ENCODE assay signal across 10 mouse cellular contexts in the genomic region with DNA sequence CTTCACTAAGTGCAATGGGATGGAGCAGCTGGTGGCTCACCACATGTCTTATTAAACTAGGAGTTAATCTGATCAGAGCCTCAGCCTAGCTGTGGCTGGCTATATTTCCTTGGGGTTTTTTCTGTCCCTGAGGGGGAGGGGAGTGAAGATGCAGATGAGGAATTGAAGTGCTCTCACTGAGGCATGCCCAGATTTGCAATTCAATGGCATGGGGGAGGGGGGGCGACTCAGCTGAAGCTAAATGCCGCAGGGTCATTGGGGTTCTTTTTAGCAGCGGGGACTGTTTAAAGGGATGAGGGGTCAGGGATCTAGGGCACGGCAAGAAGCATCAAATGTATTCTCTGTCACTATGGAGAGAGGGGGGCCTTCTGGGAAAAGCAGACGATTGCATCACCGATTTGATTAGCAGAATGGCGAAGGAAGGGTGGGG.
DNase-seq lines count a peak whose midpoint lies in the region; ATAC-seq and TF ChIP-seq lines count a peak whose summit lies in the region.
"Had no signal": no experiment of that assay in that cellular context is flagged by ENCODE, and none has a peak within 500 bp of the region (broad histone marks: within the 10 kb centered on the region; RNA-seq: fewer than 3 reads in every experiment).

No protein-coding gene starts in this region.

- no peak for DNase-seq in heart, adult 11 months
- DNase-seq in brain, embryonic 14.5 days (ENCODE audit: low read depth), result peak; percentile 95
- peak; percentile 63 for DNase-seq in forebrain, postnatal 0 days
- DNase-seq in lung, postnatal 10 days, result no peak
- no peak for DNase-seq in spleen, postnatal 36 days (ENCODE audit: low spot score in 2 of 2)
- no peak for DNase-seq in thymus, postnatal 10 days (ENCODE audit: low spot score in 2 of 2)

- no peak overlapping the region for H3K9ac ChIP-seq in heart, embryonic 13.5 days
- H3K9ac ChIP-seq in forebrain, postnatal 0 days, result no peak overlapping the region
- peak overlapping the region; percentile 6; the same call in 1 of the 2 replicates for H3K9ac ChIP-seq in midbrain, embryonic 16.5 days (ENCODE audit: low read depth, low read length)
- H3K9ac ChIP-seq: limb, embryonic 15.5 days had no signal

- 14% methylated on average over 7 of the region's 7 CpGs for WGBS in heart, embryonic 13.5 days
- 2% methylated on average over 7 of the region's 7 CpGs for WGBS in forebrain, postnatal 0 days
- WGBS in midbrain, embryonic 16.5 days, result 6% methylated on average over 7 of the region's 7 CpGs

- no peak for TF ChIP-seq CTCF in brain, embryonic 14.5 days (IDR thresholded peaks at IDR 0.05; ENCODE audit: borderline replicate concordance, extremely low read depth, insufficient read depth, insufficient read length)
- no peak for TF ChIP-seq CTCF in forebrain, postnatal 0 days (IDR thresholded peaks at IDR 0.05; ENCODE audit: low read depth)

- H3K4me2 ChIP-seq in heart, embryonic 13.5 days, result peak overlapping the region; percentile 24
- peak overlapping the region; percentile 25; the same call in 1 of the 2 replicates for H3K4me2 ChIP-seq in forebrain, postnatal 0 days (ENCODE audit: low read depth)
- peak overlapping the region; percentile 44 for H3K4me2 ChIP-seq in midbrain, embryonic 16.5 days (ENCODE audit: low read length)
- H3K4me2 ChIP-seq: limb, embryonic 15.5 days had no signal

- ATAC-seq in heart, embryonic 13.5 days (ENCODE audit: extremely low read depth, insufficient number of reproducible peaks, low FRiP score, low TSS enrichment), result no peak
- ATAC-seq in forebrain, postnatal 0 days, result peak; percentile 90
- peak; percentile 89 for ATAC-seq in midbrain, embryonic 16.5 days

- no peak for TF ChIP-seq POLR2A in brain, embryonic 14.5 days (IDR thresholded peaks at IDR 0.05; ENCODE audit: borderline replicate concordance, extremely low read depth, insufficient read depth, insufficient read length, poor library complexity, severe bottlenecking)

- H3K27ac ChIP-seq in heart, embryonic 13.5 days (replicated peaks), result no peak overlapping the region
- 0 out of 2 replicates have a peak overlapping the region, but pooled peaks have one; percentile 1 for H3K27ac ChIP-seq in forebrain, postnatal 0 days (ENCODE audit: low read depth, low read length)
- H3K27ac ChIP-seq in midbrain, embryonic 16.5 days (ENCODE audit: low read length), result peak overlapping the region; percentile 75
- H3K27ac ChIP-seq: limb, embryonic 15.5 days had no signal

- H3K27me3 ChIP-seq in heart, embryonic 13.5 days (replicated peaks), result no peaks in the 10 kb centered on the region
- H3K27me3 ChIP-seq in forebrain, postnatal 0 days (ENCODE audit: insufficient read depth, low read length), result no peaks in the 10 kb centered on the region
- no peaks in the 10 kb centered on the region for H3K27me3 ChIP-seq in midbrain, embryonic 16.5 days (ENCODE audit: control insufficient read depth, insufficient read depth, low read depth, low read length)
- H3K27me3 ChIP-seq: limb, embryonic 15.5 days had no signal

- no peaks in the 10 kb centered on the region for H3K9me3 ChIP-seq in heart, embryonic 13.5 days
- no peaks in the 10 kb centered on the region for H3K9me3 ChIP-seq in forebrain, postnatal 0 days (ENCODE audit: low read length)
- H3K9me3 ChIP-seq in midbrain, embryonic 16.5 days (replicated peaks; ENCODE audit: control insufficient read depth, low read length, poor library complexity, severe bottlenecking), result no peaks in the 10 kb centered on the region
- H3K9me3 ChIP-seq: limb, embryonic 15.5 days had no signal

- H3K36me3 ChIP-seq in heart, embryonic 13.5 days, result no peaks in the 10 kb centered on the region
- no peaks in the 10 kb centered on the region for H3K36me3 ChIP-seq in forebrain, postnatal 0 days (ENCODE audit: insufficient read depth)
- H3K36me3 ChIP-seq in midbrain, embryonic 16.5 days (ENCODE audit: control insufficient read depth, insufficient read depth, low read length), result no peaks in the 10 kb centered on the region
- H3K36me3 ChIP-seq: limb, embryonic 15.5 days had no signal

- H3K4me1 ChIP-seq in heart, embryonic 13.5 days, result peaks cover 5% of the 10 kb centered on the region; the same call in 1 of the 2 replicates
- H3K4me1 ChIP-seq in forebrain, postnatal 0 days (ENCODE audit: insufficient read depth), result no peaks in the 10 kb centered on the region
- H3K4me1 ChIP-seq in midbrain, embryonic 16.5 days (ENCODE audit: control insufficient read depth, insufficient read depth, low read length), result peaks cover 16% of the 10 kb centered on the region
- H3K4me1 ChIP-seq: limb, embryonic 15.5 days had no signal

- H3K4me3 ChIP-seq in heart, embryonic 13.5 days, result no peak overlapping the region
- H3K4me3 ChIP-seq in forebrain, postnatal 0 days (ENCODE audit: low read depth, low read length), result peak overlapping the region; percentile 5; the same call in 1 of the 2 replicates
- H3K4me3 ChIP-seq in midbrain, embryonic 16.5 days (ENCODE audit: low read depth, low read length), result peak overlapping the region; percentile 14; the same call in 1 of the 2 replicates
- H3K4me3 ChIP-seq: erythroblast, embryonic 14.5 days; limb, embryonic 15.5 days had no signal

Comparison
In these comparisons a context has a peak if more than half of its experiments do, and no peak if none do; other contexts are left out.
1. DNase-seq: peak in brain, embryonic 14.5 days (single experiment) and forebrain, postnatal 0 days (single experiment); none in heart, adult 11 months (single experiment), lung, postnatal 10 days (single experiment), spleen, postnatal 36 days (0 of 2) and thymus, postnatal 10 days (0 of 2).
2. Peak in every context shown above with its lines, with median percentiles within 50 percentile points of each other: H3K4me2 ChIP-seq.